Mouse (Mus musculus): ENCODE results near the gene Gm14408.
"Not testable (repeated sequence)": the region's sequence is repeated elsewhere in the genome, so short reads cannot be mapped to it uniquely, and the experiment has no call there.

The Gm14408 gene

GRCm38 (mm10) chr2:176830840-176831239, at the start of gene Gm14408:
TSS of gene Gm14408 (plus strand) at chr2:176831140.
- DNase-seq (ENCODE audit: low spot score), result not testable (repeated sequence)

- not testable (repeated sequence) for DNase-seq (ENCODE audit: low spot score)
These were observed 32.6 kb upstream of the Gm14408 start, which contains the start of gene Gm14295 for GRCm38 (mm10) chr2:176798312-176798711. TSS of gene Gm14295 (plus strand) at chr2:176798612.

GRCm38 (mm10) chr2:176798785-176799184, 32.2 kb upstream of the Gm14408 start:
- DNase-seq (ENCODE audit: low spot score), result not testable (repeated sequence)
